Mouse (Mus musculus) c-Kit-positive CD71-positive TER-119-negative erythroid progenitor cells, embryonic 14.5 days (primary cell): ENCODE data around the gene Sat1.

ENCODE experiments used
- DNase-seq: peaks from one replicate; pipeline ENCODE4 v3.0.0-alpha.2; 2013; ENCODE audit warnings: low read depth

The Sat1 gene

DNA sequence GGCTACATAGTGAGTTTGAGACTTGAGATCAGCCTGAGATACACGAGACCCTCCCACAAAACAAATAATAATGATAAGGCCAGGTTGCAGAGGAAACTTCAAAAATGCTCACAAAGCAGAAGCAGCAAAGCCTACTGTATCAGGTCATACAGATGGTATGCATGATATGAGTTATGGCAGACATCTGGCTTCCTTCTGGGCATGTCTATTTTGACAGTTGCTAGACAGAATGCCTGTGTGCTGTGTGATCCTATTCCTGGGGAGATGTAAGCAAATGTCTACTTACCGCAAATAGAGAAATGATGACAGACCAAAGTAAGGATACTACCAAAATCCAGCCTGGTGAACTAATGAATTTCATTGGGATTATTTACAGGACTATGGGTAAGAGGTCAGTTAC lies 49.9 kb downstream of the Sat1 start:
- no peak for DNase-seq

DNA sequence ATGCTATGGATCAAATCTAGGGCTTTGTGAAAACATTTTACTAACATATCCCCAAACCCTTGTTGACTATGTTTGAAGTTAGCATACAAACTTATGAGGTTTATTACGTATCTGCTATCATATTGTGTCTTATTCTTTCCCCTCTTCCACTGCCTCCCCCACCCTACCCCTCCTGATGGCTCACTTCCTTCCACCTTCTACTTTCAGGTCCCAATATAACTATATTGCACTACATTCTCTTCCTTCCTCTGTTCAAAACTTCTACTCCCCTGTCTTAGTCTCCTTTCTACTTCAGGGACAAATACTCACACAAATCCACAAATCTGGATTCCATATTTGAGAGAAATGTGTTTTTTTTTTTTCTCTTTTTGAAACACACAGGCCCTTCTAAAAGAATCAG lies 52.7 kb downstream of the Sat1 start:
- no peak for DNase-seq
